In the genomic region with DNA sequence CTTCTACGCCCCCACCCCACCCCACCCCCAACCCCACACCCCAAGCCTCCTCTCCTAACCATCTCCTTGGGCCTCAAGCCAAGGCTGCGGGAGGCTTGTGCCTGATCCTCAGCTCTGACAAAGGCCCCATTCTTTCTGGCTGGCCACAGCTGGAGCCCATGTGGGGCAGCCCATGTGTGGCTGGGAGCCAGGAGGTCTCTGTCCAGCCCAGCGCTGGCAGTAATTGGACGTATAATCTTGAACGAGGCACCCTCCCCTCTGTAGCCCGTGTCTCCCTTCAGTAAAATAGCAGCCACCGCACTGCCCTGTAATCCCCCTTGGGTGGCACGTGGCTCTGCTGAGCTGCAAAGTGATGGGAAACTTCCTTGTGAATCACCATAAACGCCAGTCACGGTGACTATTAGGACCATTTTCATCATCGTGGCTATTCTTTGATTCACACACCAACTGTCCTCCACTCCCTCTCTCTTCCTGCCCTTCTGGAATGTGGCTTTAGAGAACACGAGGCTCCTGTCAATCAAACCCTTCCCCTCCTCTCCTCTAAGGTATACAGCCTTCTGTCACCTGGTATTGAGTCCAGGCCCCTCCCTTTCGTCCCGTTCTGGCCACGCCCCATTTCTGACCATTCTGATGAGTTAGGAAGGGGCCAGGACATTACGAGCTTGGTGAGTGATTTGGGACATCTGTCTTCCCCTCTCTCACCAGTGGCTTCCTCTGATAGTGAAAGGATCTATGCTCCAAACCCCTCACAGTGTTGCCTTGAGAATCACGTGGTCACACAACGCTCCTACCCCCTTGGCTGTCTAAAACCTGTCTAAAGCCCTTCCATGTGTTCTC, we compare ENCODE assay signal across 9 mouse cellular contexts. TPM values are rescaled to one million over a fixed set of nuclear protein-coding genes. Genes with fewer than 3 reads are reported as not detected.
DNase-seq lines count a peak whose midpoint lies in the region; ATAC-seq and TF ChIP-seq lines count a peak whose summit lies in the region.
"Had no signal": no experiment of that assay in that cellular context is flagged by ENCODE, and none has a peak within 500 bp of the region (broad histone marks: within the 10 kb centered on the region; RNA-seq: fewer than 3 reads in every experiment).

No protein-coding gene starts in this region.

- no peak overlapping the region for H3K4me3 ChIP-seq in hindbrain, embryonic 16.5 days (ENCODE audit: low read length)
- no peak overlapping the region for H3K4me3 ChIP-seq in midbrain, postnatal 0 days (ENCODE audit: low read depth, low read length)
- no peak overlapping the region for H3K4me3 ChIP-seq in thymus, adult 2 months (ENCODE audit: control insufficient read depth, insufficient read depth, low read length)

- no peak for TF ChIP-seq POLR2A in thymus, adult 2 months (IDR thresholded peaks at IDR 0.05; ENCODE audit: control insufficient read depth, extremely low read depth, insufficient read depth, low read length, poor library complexity)

- no peaks in the 10 kb centered on the region for H3K9me3 ChIP-seq in hindbrain, embryonic 16.5 days (ENCODE audit: control insufficient read depth, low read length)
- no peaks in the 10 kb centered on the region for H3K9me3 ChIP-seq in midbrain, postnatal 0 days (ENCODE audit: low read length)

- ATAC-seq in hindbrain, embryonic 16.5 days = peak; percentile 81
- ATAC-seq in midbrain, postnatal 0 days (ENCODE audit: low FRiP score) = peak; percentile 70; the same call in 1 of the 2 replicates

- TF ChIP-seq CTCF in midbrain, postnatal 0 days (IDR thresholded peaks at IDR 0.05) = no peak
- TF ChIP-seq CTCF in thymus, adult 2 months (IDR thresholded peaks at IDR 0.05; ENCODE audit: borderline replicate concordance, control insufficient read depth, extremely low read depth, insufficient read depth, low read length, poor library complexity) = no peak

- WGBS in hindbrain, embryonic 16.5 days = 10% methylated on average over 18 of the region's 18 CpGs
- WGBS in midbrain, postnatal 0 days = 6% methylated on average over 18 of the region's 18 CpGs
- 27% methylated on average over 18 of the region's 18 CpGs for WGBS in thymus, adult 2 months

- DNase-seq in cerebellum, adult 8-10 months = peak; percentile 12
- no peak for DNase-seq in cerebellum, adult 11-12 months
- peak; percentile 25 for DNase-seq in lung, postnatal 10 days
- no peak for DNase-seq in lung, postnatal 36 days
- peak; percentile 82 for DNase-seq in midbrain, postnatal 0 days (ENCODE audit: low spot score)
- DNase-seq in ovary, postnatal 10 days (ENCODE audit: low spot score) = no peak
- no peak for DNase-seq in thymus, adult 2 months

- H3K4me2 ChIP-seq in hindbrain, embryonic 16.5 days (ENCODE audit: low read length) = peak overlapping the region; percentile 40
- peak overlapping the region; percentile 15; the same call in 1 of the 2 replicates for H3K4me2 ChIP-seq in midbrain, postnatal 0 days (ENCODE audit: low read depth, low read length, poor library complexity, severe bottlenecking)

- H3K27me3 ChIP-seq in hindbrain, embryonic 16.5 days (replicated peaks; ENCODE audit: control insufficient read depth, insufficient read depth, low read length) = peaks cover 3% of the 10 kb centered on the region; the same call in 1 of the 2 replicates
- no peaks in the 10 kb centered on the region for H3K27me3 ChIP-seq in midbrain, postnatal 0 days (ENCODE audit: insufficient read depth, low read length)
- no peaks in the 10 kb centered on the region; the same call in 1 of the 2 replicates for H3K27me3 ChIP-seq in thymus, adult 2 months (ENCODE audit: control insufficient read depth, insufficient read depth, low read length)

- H3K36me3 ChIP-seq in hindbrain, embryonic 16.5 days (ENCODE audit: control insufficient read depth, insufficient read depth, low read length) = no peaks in the 10 kb centered on the region
- no peaks in the 10 kb centered on the region for H3K36me3 ChIP-seq in midbrain, postnatal 0 days (ENCODE audit: insufficient read depth, low read length)
- H3K36me3 ChIP-seq in thymus, adult 2 months (ENCODE audit: control insufficient read depth, insufficient read depth, low read length) = no peaks in the 10 kb centered on the region

- no peak overlapping the region for H3K9ac ChIP-seq in hindbrain, embryonic 16.5 days (ENCODE audit: low read depth, low read length)
- H3K9ac ChIP-seq in midbrain, postnatal 0 days (replicated peaks; ENCODE audit: low read length, poor library complexity, severe bottlenecking) = no peak overlapping the region

- no peak overlapping the region for H3K27ac ChIP-seq in hindbrain, embryonic 16.5 days (ENCODE audit: low read depth, low read length)
- no peak overlapping the region for H3K27ac ChIP-seq in midbrain, postnatal 0 days (ENCODE audit: low read depth, low read length)
- no peak overlapping the region for H3K27ac ChIP-seq in thymus, adult 2 months (ENCODE audit: control insufficient read depth, insufficient read depth, low read length)

- H3K4me1 ChIP-seq in hindbrain, embryonic 16.5 days (ENCODE audit: control insufficient read depth, insufficient read depth, low read depth, low read length) = peaks cover 7% of the 10 kb centered on the region
- H3K4me1 ChIP-seq in midbrain, postnatal 0 days (ENCODE audit: insufficient read depth, low read length) = 0 out of 2 replicates have a peak, but pooled peaks cover 3% of the 10 kb centered on the region
- peaks cover 7% of the 10 kb centered on the region for H3K4me1 ChIP-seq in thymus, adult 2 months (replicated peaks; ENCODE audit: control insufficient read depth, insufficient read depth, low read length)

RNA-seq across cellular contexts. Expression of gene Slpi, which starts 2.8 kb away (rescaled TPM):
- polyA plus RNA-seq in hindbrain, embryonic 16.5 days (2015; fragmentation: Nextera tagmentation; extraction: Ambion mirVana) = 0.66 and 0.75 TPM in 2 replicates
- total RNA-seq in midbrain, postnatal 0 days (2014; rRNA removed) = not detected in 2 replicates
- 0.27 and 0.36 TPM in 2 replicates for polyA plus RNA-seq in midbrain, postnatal 0 days (2015; fragmentation: Nextera tagmentation; extraction: Ambion mirVana)
- polyA plus RNA-seq in thymus, adult 2 months (2012; rRNA removed) = 4.9 and 7.5 TPM in 2 replicates

RNA-seq across cellular contexts. Expression of gene Rbpjl, which starts 16.8 kb away (rescaled TPM):
- 0.06 and 0.15 TPM in 2 replicates for polyA plus RNA-seq in hindbrain, embryonic 16.5 days (2015; fragmentation: Nextera tagmentation; extraction: Ambion mirVana)
- 0.77 TPM in 1 of 2 replicates, not detected in the other for total RNA-seq in midbrain, postnatal 0 days (2014; rRNA removed)
- 0.04 TPM in 1 of 2 replicates, not detected in the other for polyA plus RNA-seq in midbrain, postnatal 0 days (2015; fragmentation: Nextera tagmentation; extraction: Ambion mirVana)
- polyA plus RNA-seq in thymus, adult 2 months (2012; rRNA removed) = 0.24 TPM in 1 of 2 replicates, not detected in the other

RNA-seq across cellular contexts. Expression of gene Matn4, which starts 18.8 kb away (rescaled TPM):
- polyA plus RNA-seq in hindbrain, embryonic 16.5 days (2015; fragmentation: Nextera tagmentation; extraction: Ambion mirVana) = 3.8 TPM in 2 replicates
- total RNA-seq in midbrain, postnatal 0 days (2014; rRNA removed) = 1.9 and 2.0 TPM in 2 replicates
- polyA plus RNA-seq in midbrain, postnatal 0 days (2015; fragmentation: Nextera tagmentation; extraction: Ambion mirVana) = 1.9 and 2.1 TPM in 2 replicates
- polyA plus RNA-seq in thymus, adult 2 months (2012; rRNA removed) = 0.82 and 0.93 TPM in 2 replicates

RNA-seq across cellular contexts. Expression of gene Svs5, which starts 53.6 kb away (rescaled TPM):
- polyA plus RNA-seq in hindbrain, embryonic 16.5 days (2015; fragmentation: Nextera tagmentation; extraction: Ambion mirVana) = not detected in 2 replicates
- total RNA-seq in midbrain, postnatal 0 days (2014; rRNA removed) = not detected in 2 replicates
- polyA plus RNA-seq in midbrain, postnatal 0 days (2015; fragmentation: Nextera tagmentation; extraction: Ambion mirVana) = not detected in 2 replicates
- not detected in 2 replicates for polyA plus RNA-seq in thymus, adult 2 months (2012; rRNA removed)
- polyA plus RNA-seq: liver, embryonic 16.5 days had no signal

RNA-seq across cellular contexts. Expression of gene Sdc4, which starts 57.5 kb away (rescaled TPM):
- 13.0 and 15.3 TPM in 2 replicates for polyA plus RNA-seq in hindbrain, embryonic 16.5 days (2015; fragmentation: Nextera tagmentation; extraction: Ambion mirVana)
- 13.8 and 20.3 TPM in 2 replicates for total RNA-seq in midbrain, postnatal 0 days (2014; rRNA removed)
- polyA plus RNA-seq in midbrain, postnatal 0 days (2015; fragmentation: Nextera tagmentation; extraction: Ambion mirVana) = 18.3 and 19.3 TPM in 2 replicates
- 18.6 TPM in 2 replicates for polyA plus RNA-seq in thymus, adult 2 months (2012; rRNA removed)

Comparison
In these comparisons a context has a peak if more than half of its experiments do, and no peak if none do; other contexts are left out.
1. DNase-seq: peak in cerebellum, adult 8-10 months (single experiment), lung, postnatal 10 days (single experiment) and midbrain, postnatal 0 days (single experiment); none in cerebellum, adult 11-12 months (single experiment), lung, postnatal 36 days (single experiment), ovary, postnatal 10 days (single experiment) and thymus, adult 2 months (single experiment).